Mouse (Mus musculus) lung, embryonic 16.5 days (tissue): ENCODE data around the gene Dnajc19. TPM values are rescaled to one million over a fixed set of nuclear protein-coding genes. Genes with fewer than 3 reads are reported as not detected.

Source experiments
- ATAC-seq: fragments of 200-750 bp; cut with Nextera tagmentation; 2 replicates; pipeline ENCODE4 v1.8.0; 2017; ENCODE audit warnings: low read depth, mild to moderate bottlenecking, moderate library complexity
- H3K27ac ChIP-seq: fragments of 300-500 bp; sonication (generic); 2 replicates; pipeline ENCODE4 v1.5.1; 2014; ENCODE audit warnings: mild to moderate bottlenecking, control low read depth, low read length
- H3K27me3 ChIP-seq: fragments of 300-500 bp; sonication (generic); 2 replicates; pipeline ENCODE4 v1.6.1; 2014; ENCODE audit warnings: low read depth, low read length, mixed read lengths; ENCODE audit not compliant: control insufficient read depth, insufficient read depth
- H3K36me3 ChIP-seq: fragments of 300-500 bp; sonication (generic); 2 replicates; pipeline ENCODE4 v1.6.1; 2014; ENCODE audit warnings: low read length; ENCODE audit not compliant: control insufficient read depth, insufficient read depth
- H3K4me1 ChIP-seq: fragments of 300-500 bp; sonication (generic); replicated peaks from 2 replicates; pipeline ENCODE4 v1.6.1; 2014; ENCODE audit warnings: low read length, mixed read lengths; ENCODE audit not compliant: control insufficient read depth, insufficient read depth
- H3K4me2 ChIP-seq: fragments of 300-500 bp; sonication (generic); 2 replicates; pipeline ENCODE4 v1.6.1; 2014; ENCODE audit warnings: low read depth, low read length, control low read depth
- H3K4me3 ChIP-seq: fragments of 300-500 bp; sonication (generic); 2 replicates; pipeline ENCODE4 v1.5.1; 2014; ENCODE audit warnings: mild to moderate bottlenecking, low read length, control low read depth
- H3K9ac ChIP-seq: fragments of 300-500 bp; sonication (generic); 2 replicates; pipeline ENCODE4 v1.6.1; 2014; ENCODE audit warnings: low read length, control low read depth
- H3K9me3 ChIP-seq: fragments of 300-500 bp; sonication (generic); 2 replicates; pipeline ENCODE4 v1.6.1; 2016; ENCODE audit warnings: low read length; ENCODE audit not compliant: control insufficient read depth
- WGBS: fragments of 180-500 bp; shearing (Covaris S2); extraction: QIAGEN DNeasy Blood & Tissue Kit; methylation state at CpG from one replicate; pipeline ENCODE4 v1.1.7; 2014; 5-methylcytosine and 5-hydroxymethylcytosine counted together
- polyA plus RNA-seq: library from polyadenylated mRNA; unstranded; fragments of >200 nt; fragmentation: Nextera tagmentation; extraction: Ambion mirVana; gene quantifications from 2 replicates; pipeline ENCODE4 v1.2.1, GENCODE M21; 2015

The Dnajc19 gene
- 114 and 119 TPM in 2 replicates for polyA plus RNA-seq

DNA sequence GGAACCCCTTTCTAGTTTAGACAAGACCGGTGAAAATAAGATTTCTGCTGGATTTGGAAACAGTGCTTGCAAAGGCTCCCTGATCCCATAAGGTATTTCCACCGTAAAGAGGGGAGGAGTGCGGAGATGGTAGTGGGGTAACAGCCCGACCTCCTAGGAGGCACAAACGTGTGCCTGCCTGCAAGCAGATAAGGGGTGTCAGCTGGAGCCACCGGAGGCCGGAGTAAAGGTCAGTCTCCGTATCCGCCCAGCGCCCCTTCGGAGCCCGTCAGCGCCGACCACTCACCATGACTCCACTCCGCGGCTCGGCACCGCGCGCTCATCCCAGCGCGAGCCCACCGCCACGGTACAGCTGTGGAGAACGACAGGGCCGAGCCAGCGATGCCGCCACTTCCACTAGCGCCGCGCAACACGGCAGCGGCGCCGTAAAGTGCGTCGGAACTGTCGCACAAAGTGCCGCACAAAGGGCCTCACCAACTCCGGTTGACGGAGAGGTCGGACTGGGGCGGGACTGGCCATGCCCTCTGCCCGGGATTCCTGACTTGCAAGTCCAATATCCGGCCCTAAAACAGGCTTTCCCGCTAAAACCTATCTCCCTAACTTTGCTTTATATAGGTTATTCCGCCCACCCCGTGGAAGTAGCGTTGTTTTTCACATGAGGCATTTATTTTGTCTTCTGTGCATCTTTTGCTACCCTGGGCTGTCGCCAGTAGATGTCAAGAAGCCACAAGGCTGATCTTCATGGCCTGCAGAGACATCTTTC is at the start of gene Dnajc19:
TSS of gene Dnajc19 (minus strand) at position 422 of the 763 bp plus-strand sequence.
- H3K4me2 ChIP-seq, result peak within 1 kb of the TSS; percentile 85
- H3K4me3 ChIP-seq, result peak within 1 kb of the TSS; percentile 83
- H3K9ac ChIP-seq, result peak within 1 kb of the TSS; percentile 88
- H3K36me3 ChIP-seq, result peaks cover 7% of the 10 kb centered on the region
- no peaks in the 10 kb centered on the region for H3K27me3 ChIP-seq
- peaks cover 7% of the 10 kb centered on the region; the same call in 1 of the 2 replicates for H3K4me1 ChIP-seq
- WGBS, result under 1% methylated on average over 50 of the region's 50 CpGs
- no peaks in the 10 kb centered on the region for H3K9me3 ChIP-seq
- peak within 1 kb of the TSS; percentile 63 for H3K27ac ChIP-seq
- ATAC-seq, result peak; percentile 97

DNA sequence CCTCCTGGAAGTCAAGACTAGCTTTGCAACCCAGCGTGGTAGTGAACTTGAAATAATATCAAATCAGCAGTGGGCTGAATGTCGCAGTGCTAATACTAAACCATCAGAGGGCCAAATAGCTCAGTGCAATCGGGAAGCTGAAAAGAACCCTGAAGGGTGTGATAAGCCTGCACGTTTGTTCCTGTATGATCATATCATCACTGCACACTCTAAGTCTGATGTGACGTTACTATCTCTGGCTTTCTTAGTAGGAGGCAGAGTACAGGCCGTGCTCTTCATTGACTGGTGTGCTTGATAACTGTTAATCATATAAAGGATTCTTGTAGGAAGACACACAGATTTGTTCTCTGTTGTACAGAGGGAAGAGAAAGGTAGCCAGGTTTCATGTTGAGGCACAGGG is 48.8 kb upstream of the Dnajc19 start:
- H3K4me1 ChIP-seq, result no peaks in the 10 kb centered on the region
- H3K9ac ChIP-seq, result no peak overlapping the region
- H3K9me3 ChIP-seq, result no peaks in the 10 kb centered on the region
- 83% methylated on average over 6 of the region's 6 CpGs for WGBS
- H3K4me2 ChIP-seq, result no peak overlapping the region
- no peak overlapping the region for H3K27ac ChIP-seq
- H3K4me3 ChIP-seq, result no peak overlapping the region
- H3K36me3 ChIP-seq, result no peaks in the 10 kb centered on the region
- no peaks in the 10 kb centered on the region for H3K27me3 ChIP-seq
- no peak for ATAC-seq

DNA sequence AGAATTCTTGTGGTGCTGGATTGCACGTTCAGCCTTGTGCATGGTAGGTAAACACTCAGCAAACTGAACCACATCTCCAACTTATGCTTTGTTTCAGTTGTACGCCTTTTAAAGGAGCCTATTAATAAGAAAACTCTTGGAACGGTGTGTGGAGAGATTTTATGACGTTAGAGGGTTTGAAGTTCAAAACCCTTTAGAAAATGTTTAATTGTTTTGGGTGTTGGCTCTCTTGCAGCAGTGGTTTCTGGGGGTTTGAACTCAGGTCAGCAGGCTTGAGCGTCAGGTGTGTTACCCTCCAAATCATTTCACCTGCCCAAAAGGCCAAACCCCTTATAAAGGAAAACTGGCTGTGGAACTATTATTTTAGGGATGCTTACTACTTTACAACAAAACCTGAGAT is 40.2 kb upstream of the Dnajc19 start:
- H3K9me3 ChIP-seq, result no peaks in the 10 kb centered on the region
- ATAC-seq, result no peak
- H3K27me3 ChIP-seq, result no peaks in the 10 kb centered on the region
- H3K9ac ChIP-seq, result no peak overlapping the region
- H3K36me3 ChIP-seq, result no peaks in the 10 kb centered on the region
- 69% methylated on average over 5 of the region's 5 CpGs for whole genome bisulfite sequencing
- no peaks in the 10 kb centered on the region for H3K4me1 ChIP-seq
- H3K27ac ChIP-seq, result no peak overlapping the region
- no peak overlapping the region for H3K4me2 ChIP-seq
- no peak overlapping the region for H3K4me3 ChIP-seq

DNA sequence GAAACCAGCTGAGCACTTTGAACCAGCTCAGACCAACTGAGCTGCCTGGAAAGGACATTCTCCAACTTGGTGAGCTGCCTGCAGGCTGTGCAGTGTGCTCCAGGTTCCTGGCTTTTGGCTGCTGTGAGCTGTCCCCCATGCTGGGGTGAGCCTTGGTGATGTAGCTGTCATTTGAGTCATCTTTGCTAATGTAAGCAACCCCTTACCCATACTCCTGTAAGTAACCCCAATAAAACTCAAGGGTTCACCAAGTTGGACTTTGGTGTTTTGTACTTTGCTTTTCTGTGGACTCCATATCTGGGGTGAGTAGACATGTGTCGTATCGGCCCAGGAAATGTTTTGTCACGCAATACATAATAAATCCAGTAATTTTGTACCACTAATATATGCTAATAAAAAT is 39.7 kb upstream of the Dnajc19 start:
- 81% methylated on average over 3 of the region's 3 CpGs for WGBS
- Histone ChIP-seq H3K9me3 (no peaks in the 10 kb centered on the region), H3K4me3 (no peak overlapping the region), H3K27me3 (no peaks in the 10 kb centered on the region), H3K4me1 (no peaks in the 10 kb centered on the region), H3K27ac (no peak overlapping the region), H3K36me3 (no peaks in the 10 kb centered on the region), H3K9ac (no peak overlapping the region), H3K4me2 (no peak overlapping the region)
- ATAC-seq, result no peak

DNA sequence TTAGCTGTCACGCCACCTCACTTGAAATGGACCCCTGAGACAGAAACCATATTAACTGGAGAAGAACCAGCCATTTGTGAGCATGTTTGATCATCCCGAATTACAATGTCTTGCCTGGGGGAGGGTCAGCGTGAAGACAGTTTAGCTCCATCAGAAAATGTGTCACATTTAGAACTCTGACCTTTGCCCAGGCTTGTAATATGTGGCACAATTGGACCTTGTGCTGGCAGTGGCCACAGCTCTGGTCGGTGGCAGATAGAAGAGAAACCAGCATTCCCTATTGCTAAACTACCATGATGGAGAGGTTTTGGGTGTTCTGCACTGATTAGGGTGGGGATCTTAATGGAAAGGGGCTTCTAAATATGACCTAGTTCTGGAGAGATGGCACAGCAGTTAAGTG is 38.7 kb upstream of the Dnajc19 start:
- Histone ChIP-seq H3K36me3 (no peaks in the 10 kb centered on the region), H3K9ac (no peak overlapping the region), H3K4me2 (no peak overlapping the region), H3K27me3 (no peaks in the 10 kb centered on the region), H3K9me3 (no peaks in the 10 kb centered on the region), H3K4me1 (no peaks in the 10 kb centered on the region), H3K27ac (no peak overlapping the region), H3K4me3 (no peak overlapping the region)
- ATAC-seq, result no peak
- WGBS, result 64% methylated on average over 4 of the region's 4 CpGs

DNA sequence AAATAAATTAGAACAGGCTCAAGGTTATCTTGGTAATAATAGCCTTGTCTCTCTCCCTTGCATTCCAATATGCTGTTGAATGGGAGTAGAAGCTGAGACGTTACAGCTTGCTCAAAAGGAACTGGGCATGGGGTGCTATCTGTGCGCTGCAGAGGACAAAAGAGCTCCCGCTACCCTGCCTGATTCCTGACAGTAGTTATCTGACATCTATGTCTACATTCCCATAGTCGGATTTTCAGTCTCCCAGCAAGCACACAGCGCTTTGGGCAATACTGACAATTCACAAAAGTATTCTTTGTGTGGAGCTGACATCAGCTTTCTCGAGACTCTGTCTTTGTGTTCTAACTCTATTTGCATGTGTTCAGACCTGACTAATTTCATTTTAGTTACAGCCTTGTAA is 34.7 kb upstream of the Dnajc19 start:
- no peak overlapping the region for H3K4me2 ChIP-seq
- no peaks in the 10 kb centered on the region for H3K9me3 ChIP-seq
- H3K27ac ChIP-seq, result no peak overlapping the region
- H3K27me3 ChIP-seq, result no peaks in the 10 kb centered on the region
- no peak overlapping the region for H3K9ac ChIP-seq
- no peaks in the 10 kb centered on the region for H3K36me3 ChIP-seq
- ATAC-seq, result no peak
- H3K4me3 ChIP-seq, result no peak overlapping the region
- no peaks in the 10 kb centered on the region for H3K4me1 ChIP-seq
- WGBS, result 55% methylated on average over 6 of the region's 6 CpGs

DNA sequence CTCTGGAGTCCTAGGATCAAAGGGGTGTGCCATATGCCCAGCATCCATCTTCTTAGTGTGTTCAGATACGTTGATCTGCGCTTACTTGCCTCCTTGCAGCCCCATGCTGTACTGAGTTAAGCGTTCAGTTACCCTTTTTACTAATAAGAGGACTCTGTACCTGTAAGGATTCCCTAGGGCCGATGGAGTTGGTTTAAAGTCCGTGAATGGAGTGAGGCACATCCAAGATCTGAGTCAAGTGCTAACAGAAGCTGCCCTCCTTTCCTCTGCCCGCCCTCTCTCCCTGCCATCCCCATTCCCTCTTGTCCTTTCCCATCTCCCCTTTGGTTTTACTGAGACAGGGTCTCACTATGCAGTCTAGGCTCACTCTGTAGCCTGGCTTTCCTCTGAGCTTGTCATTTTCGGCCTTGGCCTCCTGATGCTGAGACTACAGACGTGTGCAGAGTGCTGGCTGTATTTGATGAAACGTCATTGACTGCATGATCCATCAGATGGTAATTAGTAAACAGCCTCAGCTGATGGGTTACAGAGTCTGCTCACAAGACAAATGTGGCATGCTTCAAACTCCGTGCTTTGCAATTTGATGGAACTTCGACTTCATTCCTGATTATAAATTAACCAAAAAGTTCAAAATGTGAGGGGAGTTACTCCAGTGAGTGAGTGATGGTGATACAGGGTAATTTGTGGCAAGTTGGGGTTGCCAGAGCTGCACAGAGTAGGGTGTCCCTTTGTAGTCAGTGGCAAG is 31.0 kb upstream of the Dnajc19 start:
- Histone ChIP-seq H3K9me3 (no peaks in the 10 kb centered on the region), H3K36me3 (no peaks in the 10 kb centered on the region), H3K27me3 (no peaks in the 10 kb centered on the region), H3K27ac (no peak overlapping the region), H3K4me2 (no peak overlapping the region), H3K9ac (no peak overlapping the region), H3K4me1 (no peaks in the 10 kb centered on the region), H3K4me3 (no peak overlapping the region)
- ATAC-seq, result no peak
- WGBS, result 61% methylated on average over 11 of the region's 11 CpGs

DNA sequence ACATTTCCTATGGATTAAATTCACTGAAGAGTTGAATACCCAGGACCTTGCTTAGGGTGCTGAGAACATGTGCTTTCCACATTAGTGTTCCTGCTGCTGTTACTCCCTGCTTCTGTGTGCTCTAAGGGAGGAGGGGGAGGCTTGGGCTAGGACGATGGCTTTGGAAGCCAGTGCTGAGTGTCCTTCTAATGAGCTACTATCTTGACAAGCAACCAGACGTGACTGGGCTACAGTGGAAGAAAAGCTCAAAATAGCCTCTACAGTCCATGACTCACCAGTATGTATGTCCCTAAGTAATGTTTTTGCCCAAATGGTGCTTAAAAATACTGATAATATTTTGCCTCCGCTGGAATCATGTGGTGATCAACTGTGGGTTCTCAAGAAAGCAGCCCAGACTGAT is 26.5 kb upstream of the Dnajc19 start:
- Histone ChIP-seq H3K27ac (no peak overlapping the region), H3K4me1 (no peaks in the 10 kb centered on the region), H3K9me3 (no peaks in the 10 kb centered on the region), H3K9ac (no peak overlapping the region), H3K4me3 (no peak overlapping the region), H3K36me3 (no peaks in the 10 kb centered on the region), H3K4me2 (no peak overlapping the region), H3K27me3 (peaks cover 9% of the 10 kb centered on the region)
- no peak for ATAC-seq
- 62% methylated on average over 3 of the region's 3 CpGs for WGBS

DNA sequence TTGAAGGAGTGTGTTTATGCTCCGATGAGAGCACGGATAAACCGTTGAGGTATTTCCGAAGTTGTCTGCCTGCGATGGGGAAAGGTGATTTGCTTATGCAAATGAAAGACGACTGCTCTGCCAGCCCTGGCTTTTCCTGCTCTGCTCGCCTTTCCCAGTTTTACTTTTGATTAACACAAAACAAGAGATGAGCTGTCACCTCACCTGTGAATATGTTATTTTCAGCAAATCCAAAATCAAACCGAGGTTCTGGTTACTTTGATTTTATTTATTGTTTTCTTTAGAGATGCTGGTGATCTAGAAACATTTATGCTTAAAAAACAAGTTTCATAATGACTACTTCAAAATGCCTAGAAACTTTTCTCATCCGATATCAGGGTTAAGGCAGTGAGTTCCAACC is 25.3 kb upstream of the Dnajc19 start:
- ATAC-seq, result no peak
- WGBS, result 11% methylated on average over 9 of the region's 9 CpGs
- Histone ChIP-seq H3K9me3 (no peaks in the 10 kb centered on the region), H3K9ac (no peak overlapping the region), H3K27me3 (peaks cover 9% of the 10 kb centered on the region), H3K4me3 (no peak overlapping the region), H3K36me3 (no peaks in the 10 kb centered on the region), H3K4me1 (no peaks in the 10 kb centered on the region), H3K4me2 (no peak overlapping the region), H3K27ac (no peak overlapping the region)
